Mouse (Mus musculus): ENCODE data around the gene Cd27.

DNA sequence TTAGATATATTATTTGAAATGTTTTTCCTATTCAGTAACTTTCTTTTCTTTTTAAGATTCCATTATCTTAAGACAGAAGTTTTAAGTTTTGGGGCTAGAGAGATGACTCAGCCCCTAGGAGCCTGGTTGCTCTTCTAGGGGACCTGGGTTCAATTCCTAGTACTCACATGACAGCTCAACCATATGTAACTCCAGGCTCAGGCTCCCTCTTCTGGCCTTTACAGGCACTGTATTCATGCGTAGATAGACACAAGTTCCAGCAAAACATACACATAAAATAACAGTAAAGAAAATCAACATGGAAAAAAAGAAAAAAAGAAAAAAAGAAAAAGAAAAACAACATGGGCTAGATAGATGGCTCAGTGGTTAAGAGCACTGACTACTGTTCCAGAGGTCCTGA lies 26.4 kb downstream of the Cd27 start:
- no peak for TF ChIP-seq POLR2A (IDR thresholded peaks at IDR 0.05; ENCODE audit: extremely low read depth, insufficient read depth, low read length)
- TF ChIP-seq CTCF (IDR thresholded peaks at IDR 0.05; ENCODE audit: extremely low read depth, insufficient read depth, low read length), result no peak
